Mouse (Mus musculus) cortical plate, adult 2 months (tissue): ENCODE results near the gene Rab44.

Experiments
- CTCF ChIP-seq: fragments of 200-500 bp; IDR thresholded peaks from 2 replicates; pipeline ENCODE4 v1.5.1; 2011; ENCODE audit warnings: mild to moderate bottlenecking, control low read depth, low read length; ENCODE audit not compliant: insufficient read depth; ENCODE audit errors: extremely low read depth
- POLR2A ChIP-seq: fragments of 200-500 bp; IDR thresholded peaks from 2 replicates; pipeline ENCODE4 v1.6.1; 2011; ENCODE audit warnings: mild to moderate bottlenecking, low read length, control low read depth; ENCODE audit not compliant: insufficient read depth; ENCODE audit errors: extremely low read depth

GRCm38 (mm10) chr17:29083586-29083985, 30.4 kb upstream of the Rab44 start:
- no peak for TF ChIP-seq POLR2A
- no peak for TF ChIP-seq CTCF
